Mouse (Mus musculus) lung, embryonic 14.5 days (tissue): Measurements from ENCODE around the gene Bhlhb9. TPM values are rescaled to one million over a fixed set of nuclear protein-coding genes. Genes with fewer than 3 reads are reported as not detected.

ENCODE experiments used
- ATAC-seq: fragments of 200-750 bp; cut with Nextera tagmentation; 2 replicates; pipeline ENCODE4 v1.8.0; 2017; ENCODE audit warnings: mild to moderate bottlenecking, moderate TSS enrichment, moderate library complexity; ENCODE audit not compliant: insufficient read depth
- DNase-seq: peaks from one replicate; pipeline ENCODE4 v3.0.0-alpha.2; 2015
- H3K27ac ChIP-seq: fragments of 300-500 bp; sonication (generic); 2 replicates; pipeline ENCODE4 v1.5.1; 2014; ENCODE audit warnings: low read depth, mild to moderate bottlenecking, moderate library complexity
- H3K27me3 ChIP-seq: fragments of 300-500 bp; sonication (generic); 2 replicates; pipeline ENCODE4 v1.6.1; 2014; ENCODE audit warnings: low read length, control low read depth; ENCODE audit not compliant: insufficient read depth
- H3K36me3 ChIP-seq: fragments of 300-500 bp; sonication (generic); 2 replicates; pipeline ENCODE4 v1.6.1; 2014; ENCODE audit warnings: control low read depth; ENCODE audit not compliant: insufficient read depth
- H3K4me1 ChIP-seq: fragments of 300-500 bp; sonication (generic); 2 replicates; pipeline ENCODE4 v1.6.1; 2014; ENCODE audit warnings: antibody characterized with exemption, control low read depth; ENCODE audit not compliant: insufficient read depth
- H3K4me2 ChIP-seq: fragments of 300-500 bp; sonication (generic); 2 replicates; pipeline ENCODE4 v1.6.1; 2014; ENCODE audit warnings: mild to moderate bottlenecking
- H3K4me3 ChIP-seq: fragments of 300-500 bp; sonication (generic); 2 replicates; pipeline ENCODE4 v1.5.1; 2014; ENCODE audit warnings: low read depth, low read length
- H3K9ac ChIP-seq: fragments of 300-500 bp; sonication (generic); 2 replicates; pipeline ENCODE4 v1.6.1; 2014
- H3K9me3 ChIP-seq: fragments of 300-500 bp; sonication (generic); 2 replicates; pipeline ENCODE4 v1.6.1; 2016; ENCODE audit warnings: low read depth, low read length, control low read depth
- CTCF ChIP-seq: IDR thresholded peaks from 2 replicates; pipeline ENCODE4 v1.5.1; 2016; ENCODE audit warnings: antibody characterized with exemption, low read depth
- WGBS: fragments of 180-500 bp; shearing (Covaris S2); extraction: QIAGEN DNeasy Blood & Tissue Kit; methylation state at CpG from one replicate; pipeline ENCODE4 v1.1.7; 2014; 5-methylcytosine and 5-hydroxymethylcytosine counted together
- microRNA counts: library from miRNA; unstranded; fragments of <30 nt; microRNA quantifications from one replicate; lab custom pipeline; 2016
- microRNA-seq: library from miRNA; unstranded; fragments of <30 nt; microRNA quantifications from one replicate; pipeline ENCODE4, GENCODE M21; 2016; ENCODE audit warnings: borderline number of aligned reads
- polyA plus RNA-seq: library from polyadenylated mRNA; unstranded; fragments of >200 nt; fragmentation: Nextera tagmentation; extraction: Ambion mirVana; gene quantifications from 2 replicates; pipeline ENCODE4 v1.2.1, GENCODE M21; 2014

The Bhlhb9 gene
- polyA plus RNA-seq, 1 experiment from 2014 or later = 52.1 TPM

- H3K4me1 ChIP-seq = no peaks in the 10 kb centered on the region
- no peaks in the 10 kb centered on the region for H3K27me3 ChIP-seq
- no peak for TF ChIP-seq CTCF
- 46% methylated on average over 3 of the region's 3 CpGs for WGBS
- no peak overlapping the region for H3K4me2 ChIP-seq
- H3K4me3 ChIP-seq = no peak overlapping the region
- no peaks in the 10 kb centered on the region for H3K9me3 ChIP-seq
- no peak overlapping the region for H3K9ac ChIP-seq
- H3K27ac ChIP-seq = no peak overlapping the region
- DNase-seq (no peak), ATAC-seq (no peak)
- no peaks in the 10 kb centered on the region for H3K36me3 ChIP-seq
These were observed 128.5 kb downstream of the Bhlhb9 start for GRCm38 (mm10) chrX:135925911-135926310.

- no peak for TF ChIP-seq CTCF
- DNase-seq = no peak
- no peak overlapping the region for H3K9ac ChIP-seq
- H3K4me3 ChIP-seq = no peak overlapping the region
- H3K4me2 ChIP-seq = no peak overlapping the region
- no peaks in the 10 kb centered on the region for H3K36me3 ChIP-seq
- no peaks in the 10 kb centered on the region for H3K27me3 ChIP-seq
- H3K9me3 ChIP-seq = no peaks in the 10 kb centered on the region
- no peak for ATAC-seq
- H3K4me1 ChIP-seq = no peaks in the 10 kb centered on the region
- no peak overlapping the region for H3K27ac ChIP-seq
These were observed 131.2 kb downstream of the Bhlhb9 start for GRCm38 (mm10) chrX:135928588-135928987.

DNA sequence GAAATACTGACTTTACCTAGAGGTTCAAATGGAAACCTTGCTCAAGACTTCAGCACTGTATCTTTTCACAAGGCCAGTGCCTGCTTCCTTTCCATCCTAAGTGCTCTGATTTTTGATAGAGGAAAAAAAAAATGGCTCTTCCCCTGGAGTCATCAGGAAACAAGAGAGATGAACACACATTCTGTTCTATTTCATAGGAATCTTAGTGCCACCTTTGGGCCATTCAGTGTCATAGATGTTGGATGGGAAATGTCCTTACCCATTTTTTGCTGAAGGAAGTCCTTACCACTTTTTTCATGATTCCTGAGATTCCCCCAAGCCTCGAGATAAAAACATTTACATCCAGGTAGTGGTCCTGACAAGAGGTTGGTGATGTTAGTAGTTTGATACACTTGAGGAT is 139.1 kb downstream of the Bhlhb9 start:
- H3K9ac ChIP-seq = no peak overlapping the region
- DNase-seq (no peak), ATAC-seq (no peak)
- no peaks in the 10 kb centered on the region for H3K4me1 ChIP-seq
- H3K9me3 ChIP-seq = no peaks in the 10 kb centered on the region
- no peak overlapping the region for H3K27ac ChIP-seq
- no peak for TF ChIP-seq CTCF
- WGBS = 48% methylated on average over 1 of the region's 1 CpGs
- no peak overlapping the region for H3K4me3 ChIP-seq
- H3K4me2 ChIP-seq = no peak overlapping the region
- H3K27me3 ChIP-seq = no peaks in the 10 kb centered on the region
- H3K36me3 ChIP-seq = no peaks in the 10 kb centered on the region

MicroRNAs encoded within 50 kb of the gene (microRNA counts, 519-probe panel; counts per million panel counts)
- 30.5 counts per million for microRNA mmu-miR-1970 (lab: Ali Mortazavi, UCI)

Small RNA genes within 50 kb of the gene (microRNA-seq; reads per million reads assigned to microRNA genes)
- gene Mir1970 = not detected

Other genes starting within 250 kb of the Bhlhb9 start
- gene Nxf7, start 198.8 kb upstream of the Bhlhb9 start, polyA plus RNA-seq = not detected in 2 replicates
- not detected in 2 replicates for gene Prame, start 169.9 kb upstream of the Bhlhb9 start, polyA plus RNA-seq
- gene Tcp11x2, start 103.8 kb upstream of the Bhlhb9 start, polyA plus RNA-seq = not detected in 2 replicates
- not detected in 2 replicates for gene Tmsb15a, start 72.3 kb upstream of the Bhlhb9 start, polyA plus RNA-seq
- gene Armcx5, start 54.9 kb upstream of the Bhlhb9 start, polyA plus RNA-seq = 8.8 and 9.1 TPM in 2 replicates
- 44.0 and 44.4 TPM in 2 replicates for gene Gprasp1, start 54.9 kb upstream of the Bhlhb9 start, polyA plus RNA-seq
- gene Gprasp2, start 41.4 kb downstream of the Bhlhb9 start, polyA plus RNA-seq = 19.6 and 22.1 TPM in 2 replicates
- 66.9 and 68.9 TPM in 2 replicates for gene Arxes2, start 196.2 kb downstream of the Bhlhb9 start, polyA plus RNA-seq
- 31.1 and 32.9 TPM in 2 replicates for gene Arxes1, start 235.8 kb downstream of the Bhlhb9 start, polyA plus RNA-seq